Mouse (Mus musculus) brain, embryonic 14.5 days (tissue): ENCODE measurements around the gene Nupr1l.
"Not testable (repeated sequence)": the region's sequence is repeated elsewhere in the genome, so short reads cannot be mapped to it uniquely, and the experiment has no call there.

Experiments
- CTCF ChIP-seq: fragments of 200-500 bp; IDR thresholded peaks from 2 replicates; pipeline ENCODE4 v1.5.1; 2012; ENCODE audit warnings: inconsistent platforms, mild to moderate bottlenecking, moderate library complexity, borderline replicate concordance; ENCODE audit not compliant: insufficient read depth, insufficient read length; ENCODE audit errors: extremely low read depth
- POLR2A ChIP-seq: fragments of 200-500 bp; IDR thresholded peaks from 2 replicates; pipeline ENCODE4 v1.6.1; 2012; ENCODE audit warnings: mild to moderate bottlenecking, inconsistent platforms, borderline replicate concordance; ENCODE audit not compliant: poor library complexity, insufficient read depth, insufficient read length, severe bottlenecking; ENCODE audit errors: extremely low read depth

DNA sequence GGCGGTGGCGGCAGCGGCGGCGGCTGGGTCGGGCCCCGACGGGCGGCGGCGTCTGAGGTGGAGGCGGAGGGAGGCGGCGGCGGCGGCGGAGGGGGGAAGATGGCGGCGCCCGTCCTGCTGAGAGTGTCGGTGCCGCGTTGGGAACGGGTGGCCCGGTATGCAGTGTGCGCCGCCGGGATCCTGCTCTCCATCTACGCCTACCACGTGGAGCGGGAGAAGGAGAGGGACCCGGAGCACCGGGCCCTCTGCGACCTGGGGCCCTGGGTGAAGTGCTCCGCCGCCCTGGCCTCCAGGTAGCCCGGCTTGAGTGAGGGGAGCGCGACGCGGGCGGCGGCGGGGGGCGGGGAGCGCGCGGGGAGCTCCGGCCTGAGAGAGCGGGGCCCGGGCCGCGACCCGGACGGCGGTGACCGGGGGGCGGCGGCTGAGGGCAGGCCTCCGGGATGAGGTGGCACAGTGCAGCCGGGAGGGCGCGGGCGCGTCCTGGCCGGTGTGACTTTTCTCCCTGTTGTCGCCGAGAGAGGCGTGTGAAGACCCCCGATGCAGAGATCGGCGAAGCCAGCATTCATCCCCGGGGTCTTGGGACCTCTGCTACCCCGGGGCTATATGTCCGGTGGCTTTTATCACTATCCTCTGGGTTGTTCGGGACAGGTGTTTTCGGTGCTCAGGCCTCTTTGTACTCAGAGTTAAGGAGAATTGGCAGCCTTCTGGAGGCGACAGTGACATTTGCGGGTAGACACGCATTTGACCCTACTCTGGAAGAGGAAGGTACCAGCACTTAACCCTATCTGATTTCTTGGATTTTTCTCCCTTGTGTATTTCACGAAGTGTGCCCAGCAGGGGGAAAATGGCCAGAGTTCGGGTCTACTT lies 34.0 kb downstream of the Nupr1l start:
- not testable (repeated sequence) for TF ChIP-seq CTCF, POLR2A
